Mouse (Mus musculus) bone marrow macrophage, adult 2 months (primary cell): Measurements from ENCODE around the gene Gm20388.

ENCODE experiments used
- CTCF ChIP-seq: IDR thresholded peaks from 2 replicates; pipeline ENCODE4 v1.5.1; 2012; ENCODE audit warnings: low read depth, mild to moderate bottlenecking, low read length, moderate library complexity
- POLR2A ChIP-seq: IDR thresholded peaks from 2 replicates; pipeline ENCODE4 v1.6.1; 2012; ENCODE audit warnings: mild to moderate bottlenecking, low read depth, low read length, borderline replicate concordance

DNA sequence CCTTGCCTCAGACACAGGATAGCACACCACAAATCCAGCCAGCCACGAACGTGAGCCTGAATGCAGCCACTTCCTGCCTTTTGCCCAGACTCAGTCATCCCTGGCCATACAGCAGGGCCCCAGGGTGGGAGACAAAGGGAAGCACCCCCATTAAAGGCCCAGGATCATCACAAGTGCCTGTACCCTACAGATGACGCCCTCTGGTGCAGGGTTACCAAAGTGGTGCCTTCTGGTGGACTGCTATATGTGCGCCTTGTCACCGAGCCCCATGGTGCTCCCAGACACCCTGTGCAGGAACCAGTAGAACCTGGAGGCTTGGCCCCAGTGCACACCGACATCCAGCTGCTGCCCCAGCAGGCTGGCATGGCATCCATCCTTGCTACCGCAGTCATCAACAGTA is 2422.9 kb downstream of the Gm20388 start:
- no peak; the same call in 1 of the 2 replicates for TF ChIP-seq CTCF
- TF ChIP-seq POLR2A, result no peak
